Mouse (Mus musculus): ENCODE measurements around the gene Ift52.
"Not testable (repeated sequence)": the region's sequence is repeated elsewhere in the genome, so short reads cannot be mapped to it uniquely, and the experiment has no call there.

Ift52 gene

DNA sequence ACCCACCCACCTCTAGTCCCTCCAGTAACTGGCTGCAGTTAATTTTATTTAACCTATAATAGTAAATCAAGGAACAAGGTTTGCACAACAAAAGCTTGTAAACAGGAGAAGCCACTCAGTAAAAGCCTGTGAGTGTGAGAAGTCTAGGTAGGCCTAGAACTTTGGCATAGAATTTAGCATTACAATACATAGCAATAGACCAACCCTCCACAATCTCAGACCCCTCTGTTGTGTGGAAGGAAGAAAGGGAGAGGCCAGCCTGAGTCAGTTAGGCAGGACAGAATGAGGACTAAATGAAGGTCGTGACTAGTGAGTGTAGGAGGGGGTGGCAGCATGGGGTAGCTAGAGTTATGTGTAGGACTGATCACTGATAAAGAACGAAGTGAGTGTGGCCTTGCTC lies 14.6 kb downstream of the Ift52 start:
- no peak for DNase-seq (ENCODE audit: low read depth, low spot score)

DNA sequence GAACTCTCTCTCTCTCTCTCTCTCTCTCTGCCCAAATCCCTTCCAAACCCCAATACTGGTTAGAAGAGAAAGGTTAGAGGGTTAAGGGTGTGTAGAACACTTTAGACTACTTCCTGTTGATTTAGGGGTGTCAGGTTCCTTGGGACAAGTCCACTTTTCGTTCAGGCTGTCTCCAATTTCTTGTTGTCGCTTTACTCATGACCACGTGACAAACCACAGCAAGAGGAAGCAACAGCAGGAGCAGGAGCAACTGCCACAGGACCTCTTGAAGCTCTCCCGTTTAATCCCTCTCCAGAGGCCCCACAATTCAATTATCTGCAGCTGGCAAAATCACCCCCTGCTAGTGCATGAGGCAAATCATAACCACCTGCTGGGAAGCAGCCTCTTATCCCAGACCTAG lies 15.5 kb downstream of the Ift52 start:
- no peak for DNase-seq (ENCODE audit: low read depth, low spot score)

- no peak for DNase-seq (ENCODE audit: low read depth, low spot score)
These were observed 22.8 kb downstream of the Ift52 start for GRCm38 (mm10) chr2:163039940-163040339.

DNA sequence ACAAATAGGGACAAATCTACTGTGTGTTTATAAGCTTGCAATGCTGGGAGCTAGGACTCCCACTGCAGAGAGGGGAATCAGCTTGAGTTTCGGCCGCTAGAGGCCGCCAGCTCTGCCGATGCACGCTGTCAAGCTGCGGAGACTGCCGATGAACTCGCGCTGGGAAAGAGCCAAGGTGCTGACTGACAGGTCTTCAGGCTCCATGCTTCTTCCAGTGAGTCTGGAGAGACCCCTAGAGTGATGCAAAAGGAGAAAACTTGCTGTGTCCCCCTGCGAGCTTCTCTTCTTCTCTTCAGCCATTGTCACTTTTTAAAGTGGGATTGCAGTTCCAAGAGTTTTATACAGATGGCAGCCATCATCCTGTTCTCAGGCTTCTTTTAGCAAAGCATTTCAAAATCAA lies 31.0 kb downstream of the Ift52 start:
- peak; percentile 27 for DNase-seq (ENCODE audit: low read depth, low spot score)

DNA sequence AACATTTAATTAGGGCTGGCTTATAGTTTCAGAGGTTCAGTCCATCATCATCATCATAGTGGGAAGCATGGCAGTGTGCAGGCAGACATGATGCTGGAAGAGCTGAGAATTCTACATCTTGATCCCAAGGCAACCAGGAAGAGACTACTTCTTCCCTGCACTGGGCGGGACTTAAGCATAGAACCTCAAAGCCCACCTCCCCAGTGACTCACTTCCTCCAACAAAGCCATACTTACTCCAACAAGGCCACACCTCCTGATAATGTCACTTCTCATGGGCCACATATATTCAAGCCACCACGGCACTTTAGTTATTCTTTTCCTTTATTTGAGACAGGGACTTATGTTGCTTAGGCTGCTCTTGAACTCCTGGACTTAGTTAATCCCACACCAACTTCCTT lies 32.0 kb downstream of the Ift52 start:
- DNase-seq (ENCODE audit: low read depth, low spot score): no peak

DNA sequence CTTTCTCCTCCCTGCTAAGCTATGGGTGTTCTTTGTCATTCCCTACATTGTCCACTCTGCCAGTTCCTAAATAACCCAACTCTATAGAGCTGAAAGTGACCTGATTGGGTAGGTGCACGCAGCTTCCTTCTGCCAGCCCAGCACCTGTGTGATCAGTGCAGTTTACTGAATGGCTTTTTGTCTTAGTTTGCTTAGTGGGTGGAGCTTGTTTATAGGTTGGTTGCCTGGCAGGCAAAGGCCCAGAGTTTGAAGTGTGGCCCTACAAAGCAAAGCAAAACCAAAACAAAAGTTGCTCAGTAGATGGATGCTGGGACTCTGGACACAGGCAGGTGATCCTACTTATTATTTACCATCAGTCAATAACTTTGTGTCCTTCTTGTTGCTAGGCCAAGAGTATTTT lies 34.5 kb downstream of the Ift52 start:
- no peak for DNase-seq (ENCODE audit: low read depth, low spot score)

GRCm38 (mm10) chr2:163052101-163052500 lies 34.9 kb downstream of the Ift52 start:
- DNase-seq (ENCODE audit: low read depth, low spot score): no peak

DNA sequence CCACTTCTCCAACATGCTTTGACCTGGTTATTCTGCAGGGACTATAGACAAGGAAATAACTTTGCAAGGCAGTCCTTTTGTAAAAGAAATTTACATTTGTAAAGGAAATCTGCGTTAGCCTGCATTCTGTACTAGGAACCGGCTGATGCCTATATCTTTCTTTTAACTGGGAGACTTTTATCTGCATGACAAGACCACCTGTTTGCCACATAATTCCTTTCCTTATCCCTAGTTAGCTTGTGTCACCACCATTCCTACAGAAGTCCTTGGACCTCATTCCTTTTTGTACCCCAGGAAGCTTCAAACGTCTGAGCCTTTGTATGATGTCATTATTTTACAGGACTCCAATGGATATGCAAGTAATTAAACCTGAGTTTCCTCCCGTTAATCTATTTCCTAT lies 35.7 kb downstream of the Ift52 start:
- DNase-seq (ENCODE audit: low read depth, low spot score): no peak

DNA sequence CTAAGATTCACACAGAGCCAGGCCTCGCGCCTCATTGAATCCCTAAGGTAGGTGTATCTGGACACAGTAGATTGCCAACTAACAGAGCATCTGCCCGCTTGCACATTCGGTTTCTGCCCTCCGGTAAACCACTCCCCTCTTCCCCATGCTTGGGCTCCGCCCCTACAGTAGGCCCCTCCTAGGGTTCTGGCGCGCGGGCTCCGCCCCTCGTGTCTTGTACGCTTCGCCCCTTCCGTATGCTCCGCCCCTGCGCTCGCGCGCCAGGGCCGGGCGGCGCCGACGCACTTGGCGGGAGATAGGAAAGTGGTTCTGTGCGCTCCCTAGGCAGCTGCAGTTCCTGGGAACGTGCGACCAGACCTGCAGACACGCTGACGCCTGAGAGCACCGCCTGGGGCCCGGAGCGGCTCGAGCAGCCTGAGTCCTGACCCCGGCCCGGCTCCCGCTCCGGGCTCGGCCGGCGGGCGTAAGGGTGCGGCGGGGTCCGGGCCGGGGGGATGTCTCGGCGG lies 37.2 kb downstream of the Ift52 start, which contains the start of gene Mybl2:
Gene Mybl2 (plus strand): TSS at position 353 of the 506 bp plus-strand sequence.
- DNase-seq (ENCODE audit: low read depth, low spot score): peak; percentile 73

- no peak for DNase-seq (ENCODE audit: low read depth, low spot score)
These were observed 37.8 kb downstream of the Ift52 start for GRCm38 (mm10) chr2:163054891-163055494.

DNA sequence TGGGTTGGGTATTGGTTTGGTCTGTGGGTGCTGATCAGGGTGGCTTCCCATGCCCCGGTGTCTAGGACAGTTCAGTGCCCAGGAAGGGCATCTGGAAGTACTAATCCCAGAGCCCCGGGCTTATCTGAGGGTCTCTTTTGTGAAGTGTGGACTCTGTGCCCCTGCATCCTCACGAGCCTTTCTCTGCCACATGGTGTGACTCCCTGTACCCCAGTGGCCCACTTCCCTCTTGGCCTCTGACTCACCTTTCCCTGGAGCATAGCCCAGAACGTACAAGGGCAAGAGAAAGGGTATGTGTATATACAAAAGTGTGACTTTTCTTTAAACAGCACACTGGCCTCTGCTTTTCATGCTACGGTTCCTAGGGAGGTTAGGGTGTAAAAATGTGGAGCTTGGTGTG lies 38.6 kb downstream of the Ift52 start:
- DNase-seq (ENCODE audit: low read depth, low spot score): no peak

- DNase-seq (ENCODE audit: low read depth, low spot score): no peak
These were observed 39.4 kb downstream of the Ift52 start for GRCm38 (mm10) chr2:163056584-163056983.

DNA sequence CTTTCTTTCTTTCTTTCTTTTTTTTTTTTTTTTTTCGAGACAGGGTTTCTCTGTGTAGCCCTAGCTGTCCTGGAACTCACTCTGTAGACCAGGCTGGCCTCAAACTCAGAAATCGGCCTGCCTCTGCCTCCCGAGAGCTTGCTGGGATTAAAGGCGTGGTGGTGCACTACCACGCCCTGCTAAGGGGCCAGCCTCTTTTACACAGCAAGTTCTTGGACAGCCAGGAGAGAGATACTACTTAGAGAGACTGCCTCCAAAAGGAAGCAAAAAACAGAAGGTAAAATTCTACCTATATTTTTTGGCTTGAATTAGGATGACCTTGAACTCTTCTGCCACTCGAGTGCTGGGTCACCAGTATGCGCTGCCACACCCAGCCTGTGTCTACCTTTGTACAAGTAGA lies 41.8 kb downstream of the Ift52 start:
- DNase-seq (ENCODE audit: low read depth, low spot score): not testable (repeated sequence)

DNA sequence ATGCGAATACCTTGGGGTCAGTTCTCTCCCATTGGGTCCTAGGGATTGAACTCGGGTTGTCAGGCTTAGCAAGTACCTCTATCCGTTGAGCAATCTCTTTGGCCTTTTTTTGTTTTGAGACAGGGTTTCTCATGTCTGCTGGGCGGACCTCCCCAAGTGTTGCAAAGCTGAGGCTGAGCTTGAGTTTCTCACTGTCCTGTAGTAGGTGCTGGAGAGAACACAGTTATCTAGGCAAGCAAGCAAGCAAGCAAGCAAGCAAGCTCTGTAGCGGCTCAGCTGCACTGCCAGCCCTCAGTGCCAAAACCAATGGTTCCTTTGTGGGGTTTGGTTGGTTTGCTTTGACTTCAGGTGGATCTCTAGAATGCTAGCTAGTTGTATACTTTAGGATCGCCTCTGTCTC lies 43.5 kb downstream of the Ift52 start:
- DNase-seq (ENCODE audit: low read depth, low spot score): no peak

DNA sequence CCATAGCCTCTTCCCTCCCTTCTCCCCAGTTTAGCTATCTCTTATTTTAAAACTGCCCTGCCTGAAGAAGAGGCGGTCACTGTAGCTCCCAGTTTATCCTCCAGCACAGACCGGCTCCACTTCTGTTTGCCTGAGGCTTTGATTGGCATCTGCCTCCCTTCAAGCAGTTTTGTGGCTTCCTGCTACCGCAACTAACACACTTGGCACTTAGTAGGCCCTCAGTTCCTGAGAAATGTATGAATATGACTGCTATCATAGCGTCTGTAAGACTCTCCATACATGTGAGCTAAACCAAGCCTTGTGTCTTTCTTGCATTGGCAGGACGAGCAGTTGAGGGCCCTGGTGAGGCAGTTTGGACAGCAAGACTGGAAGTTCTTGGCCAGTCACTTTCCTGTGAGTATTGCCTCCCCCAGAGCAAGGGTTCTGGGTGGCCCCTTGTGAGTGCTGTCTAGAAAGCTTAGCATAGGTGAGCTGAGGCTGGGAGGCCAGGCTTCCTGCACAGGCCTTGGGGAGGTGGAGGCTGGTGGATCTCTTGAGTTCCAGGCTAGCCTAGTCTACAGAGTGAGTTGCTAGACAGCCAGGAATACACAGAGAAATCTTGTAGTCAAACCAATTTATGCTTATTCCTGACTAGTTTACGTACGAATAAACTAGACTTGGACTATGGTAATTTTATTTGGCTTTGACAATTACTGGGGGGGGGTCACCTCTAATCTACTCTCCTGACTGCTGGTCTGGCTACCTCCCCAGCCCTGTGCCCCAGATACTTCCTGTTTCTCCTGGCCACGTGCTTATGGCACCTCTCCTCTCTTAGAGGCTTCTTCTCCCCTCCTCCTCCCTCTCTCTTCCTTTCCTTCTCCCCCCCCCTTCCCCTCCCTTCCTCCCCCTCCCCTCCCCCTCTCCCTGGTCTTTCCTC lies 44.3 kb downstream of the Ift52 start:
- DNase-seq (ENCODE audit: low read depth, low spot score): no peak

DNA sequence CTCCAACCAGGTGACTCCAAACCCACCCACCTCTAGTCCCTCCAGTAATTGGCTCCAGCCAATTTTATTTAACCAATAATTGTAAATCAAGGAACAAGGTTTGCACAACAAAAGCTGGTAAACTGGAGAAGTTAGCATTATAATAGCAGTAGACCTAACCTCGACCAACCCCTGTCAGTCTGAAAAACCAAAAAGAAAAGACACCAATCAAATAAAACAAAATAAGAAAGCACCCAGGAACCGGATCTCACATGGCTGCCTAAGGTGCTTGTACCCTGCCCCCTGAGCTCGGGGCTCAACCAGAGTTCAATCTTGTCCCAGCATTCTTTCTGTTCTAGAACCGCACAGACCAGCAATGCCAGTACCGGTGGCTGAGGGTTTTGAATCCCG lies 45.0 kb downstream of the Ift52 start:
- DNase-seq (ENCODE audit: low read depth, low spot score): no peak

- no peak for DNase-seq (ENCODE audit: low read depth, low spot score)
These were observed 49.2 kb downstream of the Ift52 start for GRCm38 (mm10) chr2:163066326-163066725.

- no peak for DNase-seq (ENCODE audit: low read depth, low spot score)
These were observed 50.1 kb downstream of the Ift52 start for GRCm38 (mm10) chr2:163067233-163067632.

- DNase-seq (ENCODE audit: low read depth, low spot score): no peak
These were observed 53.1 kb downstream of the Ift52 start for GRCm38 (mm10) chr2:163070213-163070612.

GRCm38 (mm10) chr2:163071590-163071989 lies 54.4 kb downstream of the Ift52 start:
- no peak for DNase-seq (ENCODE audit: low read depth, low spot score)

DNA sequence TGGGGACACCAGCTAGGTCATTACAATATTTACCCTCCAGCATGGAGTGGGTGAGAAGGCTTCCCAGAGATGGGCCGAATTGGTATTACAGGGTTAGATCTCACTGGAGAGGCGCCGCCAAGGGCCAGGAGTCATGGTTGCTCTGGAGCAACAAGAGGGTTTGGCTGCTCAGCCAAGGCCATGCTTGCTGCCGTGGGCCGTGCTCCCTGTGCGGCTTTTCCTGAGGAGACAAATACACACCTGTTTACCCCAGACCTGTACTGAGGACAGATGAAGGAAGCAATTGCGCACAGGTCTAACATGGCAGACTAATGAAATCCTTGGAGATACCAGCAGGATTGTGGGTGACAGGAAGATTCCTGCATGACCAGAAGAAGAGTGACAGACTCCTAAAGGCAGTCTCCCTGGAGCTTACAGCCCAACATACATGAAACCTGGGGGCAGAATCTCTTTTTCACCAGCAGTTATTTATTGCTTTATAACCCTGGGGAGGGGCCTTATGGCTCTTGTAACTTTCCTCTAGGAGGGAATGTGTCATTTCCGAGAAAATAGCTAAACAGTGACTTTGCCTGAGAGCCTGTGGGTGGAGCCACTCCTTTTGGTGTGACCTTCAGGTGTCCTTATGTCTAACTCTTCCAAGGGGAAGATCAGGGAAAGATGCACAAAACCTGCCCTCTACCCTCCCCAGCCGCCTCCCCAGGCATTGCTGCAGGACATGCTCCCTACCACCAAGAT lies 56.0 kb downstream of the Ift52 start:
- DNase-seq (ENCODE audit: low read depth, low spot score): no peak

GRCm38 (mm10) chr2:163074006-163074405 lies 56.9 kb downstream of the Ift52 start:
- DNase-seq (ENCODE audit: low read depth, low spot score): no peak
